Mouse (Mus musculus) CH12.LX (cell line): Measurements from ENCODE around the gene Slc22a17. TPM values are rescaled to one million over a fixed set of nuclear protein-coding genes. Genes with fewer than 3 reads are reported as not detected.

Source experiments
- DNase-seq: peaks from one replicate; pipeline ENCODE4 v3.0.0-alpha.2; 2013; ENCODE audit errors: extremely low read depth
- H3K27ac ChIP-seq: 2 replicates; pipeline ENCODE4 v1.5.1; 2012; ENCODE audit warnings: low read depth, mild to moderate bottlenecking, control low read depth, moderate library complexity; ENCODE audit not compliant: insufficient read depth
- H3K27me3 ChIP-seq: replicated peaks from 2 replicates; pipeline ENCODE3; 2012; ENCODE audit warnings: inconsistent platforms
- H3K36me3 ChIP-seq, 2 experiments: replicated peaks in 1 of 2; 2 replicates each; pipeline versions ENCODE3 to v1.6.1; 2012; ENCODE audit warnings: inconsistent platforms in 1 of 2, low read length in 1 of 2, mild to moderate bottlenecking in 1 of 2, mixed read lengths in 1 of 2, moderate library complexity in 1 of 2; ENCODE audit not compliant: control insufficient read depth in 1 of 2, insufficient read depth in 1 of 2
- H3K4me1 ChIP-seq, 2 experiments: 2 replicates each; pipeline ENCODE4 v1.6.1; 2012; ENCODE audit warnings: inconsistent platforms in 1 of 2, moderate library complexity in 1 of 2; ENCODE audit not compliant: insufficient read depth in 2 of 2, control insufficient read depth in 1 of 2
- H3K4me2 ChIP-seq: 2 replicates; pipeline ENCODE4 v1.6.1; 2012; ENCODE audit warnings: low read depth, mild to moderate bottlenecking, control low read depth; ENCODE audit not compliant: poor library complexity, insufficient read depth, severe bottlenecking
- H3K4me3 ChIP-seq, 3 experiments: fragments of 150-350 bp in 1 of 3; sonication (generic) in 1 of 3; replicated peaks in 1 of 3; 2 replicates each; pipeline versions ENCODE3 to v1.5.1; 2011 to 2012; ENCODE audit warnings: low read depth in 2 of 3, low read length in 2 of 3, mild to moderate bottlenecking in 2 of 3, moderate library complexity in 2 of 3, control low read depth in 1 of 3, improper control_type of control experiment in 1 of 3, inconsistent platforms in 1 of 3, mixed read lengths in 1 of 3; ENCODE audit not compliant: poor library complexity in 1 of 3
- H3K79me2 ChIP-seq: replicated peaks from 2 replicates; pipeline ENCODE4 v1.6.1; 2012; ENCODE audit warnings: mild to moderate bottlenecking, moderate library complexity; ENCODE audit not compliant: control insufficient read depth, poor library complexity, insufficient read depth, severe bottlenecking; ENCODE audit errors: extremely low read depth
- H3K9ac ChIP-seq: 2 replicates; pipeline ENCODE4 v1.6.1; 2012; ENCODE audit warnings: low read depth, mild to moderate bottlenecking, control low read depth, moderate library complexity; ENCODE audit not compliant: insufficient read depth
- H3K9me3 ChIP-seq: replicated peaks from 2 replicates; pipeline ENCODE3; 2012; ENCODE audit warnings: low read length, inconsistent platforms, mixed read lengths
- BHLHE40 ChIP-seq: IDR thresholded peaks from 2 replicates; pipeline ENCODE4 v1.6.1; 2011; ENCODE audit warnings: mild to moderate bottlenecking, low read depth, low read length, improper control_type of control experiment
- CHD1 ChIP-seq: IDR thresholded peaks from 2 replicates; pipeline ENCODE4 v1.6.1; 2012; ENCODE audit warnings: low read depth, low read length, improper control_type of control experiment, inconsistent platforms
- CHD2 ChIP-seq: IDR thresholded peaks from 2 replicates; pipeline ENCODE4 v1.6.1; 2011; ENCODE audit warnings: low read length, improper control_type of control experiment
- CTCF ChIP-seq, 2 experiments: IDR thresholded peaks in 1 of 2; conservative IDR thresholded peaks in 1 of 2; 2 replicates each; pipeline ENCODE4 v1.5.1; 2011 to 2012; ENCODE audit warnings: low read depth in 2 of 2, low read length in 2 of 2, improper control_type of control experiment in 1 of 2, inconsistent platforms in 1 of 2, mild to moderate bottlenecking in 1 of 2, moderate library complexity in 1 of 2
- E2F4 ChIP-seq: IDR thresholded peaks from 2 replicates; pipeline ENCODE4 v1.6.1; 2011; ENCODE audit warnings: low read depth, low read length, improper control_type of control experiment; ENCODE audit not compliant: insufficient replicate concordance
- ELF1 ChIP-seq: IDR thresholded peaks from 2 replicates; pipeline ENCODE4 v1.6.1; 2014; ENCODE audit warnings: low read depth, mild to moderate bottlenecking, inconsistent platforms, low read length, improper control_type of control experiment
- EP300 ChIP-seq: IDR thresholded peaks from 2 replicates; pipeline ENCODE4 v1.6.1; 2011; ENCODE audit warnings: low read length, improper control_type of control experiment
- ETS1 ChIP-seq: conservative IDR thresholded peaks from 2 replicates; pipeline ENCODE4 v1.6.1; 2012; ENCODE audit warnings: low read depth, mild to moderate bottlenecking, inconsistent platforms, low read length, improper control_type of control experiment, moderate library complexity
- GABPA ChIP-seq: IDR thresholded peaks from 2 replicates; pipeline ENCODE4 v1.6.1; 2012; ENCODE audit warnings: low read depth, low read length, improper control_type of control experiment, inconsistent platforms; ENCODE audit not compliant: insufficient replicate concordance
- HCFC1 ChIP-seq: IDR thresholded peaks from 2 replicates; pipeline ENCODE4 v1.6.1; 2012; ENCODE audit warnings: low read depth, mild to moderate bottlenecking, inconsistent platforms, low read length, improper control_type of control experiment
- IRF4 ChIP-seq: IDR thresholded peaks from 2 replicates; pipeline ENCODE4 v1.6.1; 2014; ENCODE audit warnings: low read depth, mild to moderate bottlenecking, inconsistent platforms, low read length, improper control_type of control experiment
- JUN ChIP-seq: IDR thresholded peaks from 2 replicates; pipeline ENCODE4 v1.6.1; 2011; ENCODE audit warnings: low read depth, mild to moderate bottlenecking, low read length, improper control_type of control experiment, moderate library complexity; ENCODE audit not compliant: insufficient read depth
- JUND ChIP-seq: conservative IDR thresholded peaks from 2 replicates; pipeline ENCODE4 v1.6.1; 2011; ENCODE audit warnings: low read depth, low read length, improper control_type of control experiment
- KAT2A ChIP-seq: IDR thresholded peaks from 2 replicates; pipeline ENCODE4 v1.6.1; 2012; ENCODE audit warnings: low read length, improper control_type of control experiment, inconsistent platforms; ENCODE audit not compliant: insufficient replicate concordance
- MAFK ChIP-seq: IDR thresholded peaks from 2 replicates; pipeline ENCODE4 v1.6.1; 2011; ENCODE audit warnings: low read length, improper control_type of control experiment; ENCODE audit not compliant: insufficient replicate concordance
- MAX ChIP-seq: IDR thresholded peaks from 2 replicates; pipeline ENCODE4 v1.6.1; 2011; ENCODE audit warnings: low read length, improper control_type of control experiment
- MAZ ChIP-seq: IDR thresholded peaks from 2 replicates; pipeline ENCODE4 v1.6.1; 2012; ENCODE audit warnings: low read depth, mild to moderate bottlenecking, inconsistent platforms, low read length, improper control_type of control experiment, moderate library complexity
- MEF2A ChIP-seq: IDR thresholded peaks from 2 replicates; pipeline ENCODE4 v1.6.1; 2014; ENCODE audit warnings: low read depth, mild to moderate bottlenecking, inconsistent platforms, low read length, improper control_type of control experiment, borderline replicate concordance
- MXI1 ChIP-seq: IDR thresholded peaks from 2 replicates; pipeline ENCODE4 v1.6.1; 2011; ENCODE audit warnings: mild to moderate bottlenecking, low read depth, low read length, improper control_type of control experiment
- MYC ChIP-seq: IDR thresholded peaks from 2 replicates; pipeline ENCODE4 v1.6.1; 2011; ENCODE audit warnings: low read depth, mild to moderate bottlenecking, improper control_type of control experiment, low read length
- NELFE ChIP-seq: IDR thresholded peaks from 2 replicates; pipeline ENCODE4 v1.6.1; 2011; ENCODE audit warnings: low read depth, low read length, improper control_type of control experiment
- NRF1 ChIP-seq: IDR thresholded peaks from 2 replicates; pipeline ENCODE4 v1.6.1; 2014; ENCODE audit warnings: low read depth, mild to moderate bottlenecking, inconsistent platforms, low read length, improper control_type of control experiment, moderate library complexity
- PAX5 ChIP-seq: IDR thresholded peaks from 2 replicates; pipeline ENCODE4 v1.6.1; 2012; ENCODE audit warnings: low read length, inconsistent platforms, mixed read lengths
- POLR2A ChIP-seq: IDR thresholded peaks from 2 replicates; pipeline ENCODE4 v1.6.1; 2011; ENCODE audit warnings: low read depth, mild to moderate bottlenecking, improper control_type of control experiment, low read length
- POLR2AphosphoS2 ChIP-seq: IDR thresholded peaks from 2 replicates; pipeline ENCODE4 v1.6.1; 2011; ENCODE audit warnings: low read depth, low read length, improper control_type of control experiment
- RAD21 ChIP-seq: IDR thresholded peaks from 2 replicates; pipeline ENCODE4 v1.6.1; 2011; ENCODE audit warnings: low read depth, mild to moderate bottlenecking, low read length, improper control_type of control experiment, moderate library complexity
- RCOR1 ChIP-seq: conservative IDR thresholded peaks from 2 replicates; pipeline ENCODE4 v1.6.1; 2012; ENCODE audit warnings: low read depth, mild to moderate bottlenecking, inconsistent platforms, low read length, improper control_type of control experiment
- SIN3A ChIP-seq: IDR thresholded peaks from 2 replicates; pipeline ENCODE4 v1.6.1; 2012; ENCODE audit warnings: low read length, improper control_type of control experiment, inconsistent platforms
- SMC3 ChIP-seq: IDR thresholded peaks from 2 replicates; pipeline ENCODE4 v1.6.1; 2011; ENCODE audit warnings: low read depth, low read length, improper control_type of control experiment
- TBP ChIP-seq: conservative IDR thresholded peaks from 2 replicates; pipeline ENCODE4 v1.6.1; 2011; ENCODE audit warnings: low read depth, low read length, improper control_type of control experiment
- TCF12 ChIP-seq: IDR thresholded peaks from 2 replicates; pipeline ENCODE4 v1.6.1; 2014; ENCODE audit warnings: low read depth, mild to moderate bottlenecking, inconsistent platforms, low read length, improper control_type of control experiment
- UBTF ChIP-seq: IDR thresholded peaks from 2 replicates; pipeline ENCODE4 v1.6.1; 2012; ENCODE audit warnings: low read depth, mild to moderate bottlenecking, inconsistent platforms, low read length, improper control_type of control experiment, moderate library complexity
- USF1 ChIP-seq: IDR thresholded peaks from 2 replicates; pipeline ENCODE4 v1.6.1; 2014; ENCODE audit warnings: low read depth, mild to moderate bottlenecking, inconsistent platforms, low read length, improper control_type of control experiment
- USF2 ChIP-seq: conservative IDR thresholded peaks from 2 replicates; pipeline ENCODE4 v1.6.1; 2011; ENCODE audit warnings: low read depth, low read length, improper control_type of control experiment
- ZC3H11A ChIP-seq: IDR thresholded peaks from 2 replicates; pipeline ENCODE4 v1.6.1; 2012; ENCODE audit warnings: low read depth, mild to moderate bottlenecking, inconsistent platforms, low read length, improper control_type of control experiment
- ZKSCAN1 ChIP-seq: IDR thresholded peaks from 2 replicates; pipeline ENCODE4 v1.6.1; 2012; ENCODE audit warnings: low read depth, inconsistent platforms, low read length, improper control_type of control experiment, borderline replicate concordance
- ZMIZ1 ChIP-seq: IDR thresholded peaks from 2 replicates; pipeline ENCODE4 v1.6.1; 2012; ENCODE audit warnings: low read depth, mild to moderate bottlenecking, inconsistent platforms, low read length, improper control_type of control experiment
- ZNF384 ChIP-seq: IDR thresholded peaks from 2 replicates; pipeline ENCODE4 v1.6.1; 2012; ENCODE audit warnings: low read depth, low read length, improper control_type of control experiment, inconsistent platforms
- dilution Hi-C: fragments of 300-500 bp; cut with MboI; formaldehyde crosslinking; loops from 2 replicates; pipeline ENCODE4 v1.14.3; 2020; ENCODE audit warnings: low sequenced_read_pairs; ENCODE audit not compliant: extremely low pct_unique_long_range_greater_than_20kb, extremely low pct_ligation_motif_present
- in situ Hi-C: fragments of 300-500 bp; cut with MboI; formaldehyde crosslinking; loops from 3 replicates; pipeline ENCODE4 v1.14.3; 2019; ENCODE audit warnings: low sequenced_read_pairs, low pct_ligation_motif_present, low pct_unique_long_range_greater_than_20kb, mixed read lengths
- polyA plus RNA-seq: library from polyadenylated mRNA; unstranded; fragments of >175 nt; gene quantifications from 2 replicates; pipeline ENCODE4 v1.2.1, GENCODE M21; 2012; ENCODE audit warnings: low read depth; ENCODE audit not compliant: insufficient read length
- total RNA-seq, 2 experiments: library from RNA; depleted of rRNA; stranded (reverse); fragments of 300-350 nt in 1 of 2; fragments of >200 nt in 1 of 2; gene quantifications; 2 replicates each; pipeline ENCODE4 v1.2.3; 2012 to 2014

The Slc22a17 gene
- total and polyA plus RNA-seq, 3 experiments = 0.04 to 1.1 (median 0.34) TPM

- Histone ChIP-seq H3K4me1 (peaks cover 0 to 5% of the 10 kb centered on the region in 2 experiments; a peak in 2 of 4 replicates), H3K36me3 (no peaks in the 10 kb centered on the region), H3K27me3 (no peaks in the 10 kb centered on the region), H3K4me3 (peak overlapping the region; percentile 74 to 89 (median 89)), H3K9me3 (no peaks in the 10 kb centered on the region), H3K27ac (peak overlapping the region; percentile 4; the same call in 1 of the 2 replicates), H3K79me2 (no peaks in the 10 kb centered on the region), H3K9ac (peak overlapping the region; percentile 95), H3K4me2 (peak overlapping the region; percentile 91)
- dilution Hi-C loops = no loop called here
- peak; percentile 84 for DNase-seq
- in situ Hi-C loops = no loop called here
- no peak for TF ChIP-seq PAX5
- peak; percentile 84 for TF ChIP-seq ZMIZ1
- TF ChIP-seq HCFC1 = 0 out of 2 replicates have a peak, but pooled peaks have one; percentile 22
- no peak for TF ChIP-seq JUN
- TF ChIP-seq USF2 = no peak
- no peak for TF ChIP-seq MEF2A
- no peak for TF ChIP-seq E2F4
- 0 out of 2 replicates have a peak, but pooled peaks have one; percentile 25 for TF ChIP-seq KAT2A
- peak; percentile 64 for TF ChIP-seq ELF1
- TF ChIP-seq RCOR1 = no peak
- TF ChIP-seq ETS1 = no peak
- no peak for TF ChIP-seq EP300
- TF ChIP-seq CHD1 = 0 out of 2 replicates have a peak, but pooled peaks have one; percentile 44
- peak; percentile 58; the same call in 1 of the 2 replicates for TF ChIP-seq MXI1
- TF ChIP-seq NRF1 = no peak; the same call in 1 of the 2 replicates
- no peak for TF ChIP-seq GABPA
- peak; percentile 78; the same call in 1 of the 2 replicates for TF ChIP-seq MAX
- no peak for TF ChIP-seq MAFK
- TF ChIP-seq MAZ = peak; percentile 29; the same call in 1 of the 2 replicates
- no peak for TF ChIP-seq SMC3
- TF ChIP-seq POLR2AphosphoS2 = no peak
- 0 out of 2 replicates have a peak, but pooled peaks have one; percentile 55 for TF ChIP-seq TBP
- no peak for TF ChIP-seq ZNF384
- TF ChIP-seq CTCF (conservative IDR thresholded peaks at IDR 0.05 in 1 of 2, IDR thresholded peaks at IDR 0.05 in 1 of 2; ENCODE audit: low read depth in 2 of 2, low read length in 2 of 2) = peak in 1 of 2 experiments; percentile 31; a peak in 1 of 4 replicates
- TF ChIP-seq UBTF = no peak
- TF ChIP-seq JUND = no peak
- no peak for TF ChIP-seq MYC
- TF ChIP-seq ZKSCAN1 = no peak
- no peak for TF ChIP-seq BHLHE40
- peak; percentile 78; the same call in 1 of the 2 replicates for TF ChIP-seq NELFE
- TF ChIP-seq IRF4 = 0 out of 2 replicates have a peak, but pooled peaks have one; percentile 27
- TF ChIP-seq ZC3H11A = no peak
- no peak for TF ChIP-seq RAD21
- TF ChIP-seq USF1 = 0 out of 2 replicates have a peak, but pooled peaks have one; percentile 8
- peak; percentile 74 for TF ChIP-seq CHD2
- TF ChIP-seq POLR2A = peak; percentile 73
- TF ChIP-seq SIN3A = peak; percentile 84; the same call in 1 of the 2 replicates
- TF ChIP-seq TCF12 = peak; percentile 70; the same call in 1 of the 2 replicates
These were observed 49.2 kb downstream of the Slc22a17 start for GRCm38 (mm10) chr14:54863501-54864312.
